Mouse (Mus musculus) kidney, adult 11 months (tissue): ENCODE measurements around the gene Ghrhr.
A peak's percentile ranks its signal among the peaks of the same experiment; 100 is the strongest.

Source experiments
- DNase-seq: peaks from one replicate; pipeline ENCODE4 v3.0.0; 2022

The Ghrhr gene

GRCm38 (mm10) chr6:55353711-55354445 lies 22.2 kb upstream of the Ghrhr start:
- no peak for DNase-seq

- DNase-seq, result no peak
These were observed 21.5 kb upstream of the Ghrhr start for GRCm38 (mm10) chr6:55354456-55355117.

- DNase-seq, result no peak
These were observed 20.5 kb upstream of the Ghrhr start for GRCm38 (mm10) chr6:55355575-55355974.

- DNase-seq, result no peak
These were observed 19.9 kb upstream of the Ghrhr start for GRCm38 (mm10) chr6:55356017-55356703.

- DNase-seq, result no peak
These were observed 19.0 kb upstream of the Ghrhr start for GRCm38 (mm10) chr6:55356976-55357635.

GRCm38 (mm10) chr6:55357636-55358031 lies 18.5 kb upstream of the Ghrhr start:
- DNase-seq, result peak; percentile 79

GRCm38 (mm10) chr6:55358731-55359143 lies 17.4 kb upstream of the Ghrhr start:
- DNase-seq, result no peak

GRCm38 (mm10) chr6:55362663-55363062 lies 13.4 kb upstream of the Ghrhr start:
- DNase-seq, result no peak

- no peak for DNase-seq
These were observed 9.0 kb upstream of the Ghrhr start for GRCm38 (mm10) chr6:55367126-55367525.

- DNase-seq, result no peak
These were observed 5.3 kb upstream of the Ghrhr start for GRCm38 (mm10) chr6:55370831-55371230.

GRCm38 (mm10) chr6:55376511-55376910 lies 416 bp downstream of the Ghrhr start:
- DNase-seq, result no peak

GRCm38 (mm10) chr6:55377461-55377860 lies 1.4 kb downstream of the Ghrhr start:
- no peak for DNase-seq

GRCm38 (mm10) chr6:55379641-55380335 lies 3.7 kb downstream of the Ghrhr start:
- no peak for DNase-seq

GRCm38 (mm10) chr6:55381966-55382365 lies 5.9 kb downstream of the Ghrhr start:
- no peak for DNase-seq

- DNase-seq, result peak; percentile 31
These were observed 7.8 kb downstream of the Ghrhr start for GRCm38 (mm10) chr6:55383897-55384296.

- DNase-seq, result no peak
These were observed 8.4 kb downstream of the Ghrhr start for GRCm38 (mm10) chr6:55384356-55384951.

GRCm38 (mm10) chr6:55388546-55389169 lies 12.6 kb downstream of the Ghrhr start:
- no peak for DNase-seq

- no peak for DNase-seq
These were observed 13.2 kb downstream of the Ghrhr start for GRCm38 (mm10) chr6:55389321-55389720.

GRCm38 (mm10) chr6:55391814-55392213 lies 15.7 kb downstream of the Ghrhr start:
- DNase-seq, result no peak

- DNase-seq, result peak; percentile 30
These were observed 16.4 kb downstream of the Ghrhr start for GRCm38 (mm10) chr6:55392453-55392852.

GRCm38 (mm10) chr6:55394854-55395253 lies 18.8 kb downstream of the Ghrhr start:
- no peak for DNase-seq

- DNase-seq, result peak; percentile 32
These were observed 20.1 kb downstream of the Ghrhr start for GRCm38 (mm10) chr6:55396176-55396575.
